Mouse (Mus musculus) embryo, embryonic 10 days (tissue): ENCODE results near the gene Tra2a.
"Not testable (repeated sequence)": the region's sequence is repeated elsewhere in the genome, so short reads cannot be mapped to it uniquely, and the experiment has no call there.

ENCODE experiments used
- DNase-seq: peaks from one replicate; pipeline ENCODE4 v3.0.0-alpha.2; 2015; ENCODE audit warnings: low spot score

The Tra2a gene

GRCm38 (mm10) chr6:49263847-49264243, at the start of gene Tra2a:
TSS of gene Tra2a (minus strand) at chr6:49264033.
- DNase-seq, result peak; percentile 98

- DNase-seq, result no peak
Observed at GRCm38 (mm10) chr6:49298286-49298685, 34.5 kb upstream of the Tra2a start.

GRCm38 (mm10) chr6:49282122-49282521, 18.3 kb upstream of the Tra2a start:
- no peak for DNase-seq

- no peak for DNase-seq
Observed at GRCm38 (mm10) chr6:49280942-49281341, 17.1 kb upstream of the Tra2a start.

GRCm38 (mm10) chr6:49275296-49275695, 11.5 kb upstream of the Tra2a start:
- DNase-seq, result no peak

GRCm38 (mm10) chr6:49274416-49275091, 10.7 kb upstream of the Tra2a start:
- DNase-seq, result no peak

- DNase-seq, result no peak
Observed at GRCm38 (mm10) chr6:49273934-49274333, 10.1 kb upstream of the Tra2a start.

GRCm38 (mm10) chr6:49272863-49273262, 9.0 kb upstream of the Tra2a start:
- DNase-seq, result no peak

- DNase-seq, result no peak
Observed at GRCm38 (mm10) chr6:49271815-49272214, 8.0 kb upstream of the Tra2a start.

GRCm38 (mm10) chr6:49269923-49270322, 6.1 kb upstream of the Tra2a start:
- DNase-seq, result no peak

GRCm38 (mm10) chr6:49269200-49269599, 5.4 kb upstream of the Tra2a start:
- peak; percentile 85 for DNase-seq

GRCm38 (mm10) chr6:49267686-49268085, 3.9 kb upstream of the Tra2a start:
- DNase-seq, result no peak

GRCm38 (mm10) chr6:49265207-49265606, 1.4 kb upstream of the Tra2a start:
- not testable (repeated sequence) for DNase-seq

- not testable (repeated sequence) for DNase-seq
Observed at GRCm38 (mm10) chr6:49264446-49264845, 613 bp upstream of the Tra2a start.

GRCm38 (mm10) chr6:49263081-49263846, 569 bp downstream of the Tra2a start:
- peak; percentile 51 for DNase-seq

GRCm38 (mm10) chr6:49262421-49262820, 1.4 kb downstream of the Tra2a start:
- peak; percentile 16 for DNase-seq

- no peak for DNase-seq
Observed at GRCm38 (mm10) chr6:49259711-49260110, 4.1 kb downstream of the Tra2a start.

GRCm38 (mm10) chr6:49257880-49258279, 6.0 kb downstream of the Tra2a start:
- DNase-seq, result no peak

- no peak for DNase-seq
Observed at GRCm38 (mm10) chr6:49252207-49252606, 11.6 kb downstream of the Tra2a start.

- DNase-seq, result peak; percentile 24
Observed at GRCm38 (mm10) chr6:49251199-49251598, 12.6 kb downstream of the Tra2a start.

GRCm38 (mm10) chr6:49247246-49247645, 16.6 kb downstream of the Tra2a start:
- peak; percentile 75 for DNase-seq

- DNase-seq, result no peak
Observed at GRCm38 (mm10) chr6:49242331-49242730, 21.5 kb downstream of the Tra2a start.

GRCm38 (mm10) chr6:49241562-49241961, 22.3 kb downstream of the Tra2a start:
- no peak for DNase-seq
